Comparison of ENCODE assay signal across 15 mouse cellular contexts in the genomic region with DNA sequence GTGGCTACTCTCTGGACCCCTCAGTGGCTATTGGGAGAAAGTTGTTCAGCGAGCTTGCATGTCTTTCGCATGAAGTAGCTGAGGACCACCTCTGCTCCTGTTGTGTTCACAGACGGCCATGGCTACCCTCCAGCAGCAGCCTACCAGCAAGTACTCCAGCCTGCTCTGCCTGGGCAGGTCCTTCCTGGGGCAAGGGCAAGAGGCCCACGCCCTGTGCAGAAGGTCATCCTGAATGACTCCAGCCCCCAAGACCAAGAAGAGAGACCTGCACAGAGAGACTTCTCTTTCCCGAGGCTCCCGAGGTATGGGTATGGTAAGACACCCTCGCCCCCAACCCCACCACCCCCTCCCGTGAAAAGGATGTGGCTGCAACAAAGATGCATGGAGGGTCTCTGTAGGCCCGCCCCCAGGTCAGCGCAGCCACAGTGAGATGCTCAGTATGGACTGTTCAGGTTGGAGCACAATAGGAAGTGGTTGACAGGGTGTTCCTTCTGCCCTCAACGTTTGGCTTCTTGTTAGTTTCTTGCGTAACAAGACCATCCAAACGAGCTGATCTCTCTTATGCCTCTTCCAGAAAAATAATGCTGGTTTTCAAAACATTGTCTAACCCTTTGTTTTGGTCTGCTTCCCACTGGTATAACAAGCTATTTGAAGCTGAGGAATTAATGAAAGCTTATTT.
"Had no signal": no experiment of that assay in that cellular context is flagged by ENCODE, and none has a peak within 500 bp of the region (broad histone marks: within the 10 kb centered on the region; RNA-seq: fewer than 3 reads in every experiment).

No protein-coding gene starts in this region.

- H3K36me3 ChIP-seq: liver, embryonic 15.5 days; neural tube, embryonic 15.5 days had no signal

- H3K27ac ChIP-seq: kidney, postnatal 0 days; liver, embryonic 15.5 days; midbrain, embryonic 10.5 days; neural tube, embryonic 15.5 days; stomach, postnatal 0 days had no signal

- H3K27me3 ChIP-seq: liver, embryonic 15.5 days; neural tube, embryonic 15.5 days had no signal

- DNase-seq: kidney, postnatal 36 days; layer of hippocampus, adult 9-11 months; layer of hippocampus, postnatal 36 days; left cerebral cortex, postnatal 4 days; lung, adult 2 months; lung, postnatal 36 days; midbrain, embryonic 14.5 days; thymus, postnatal 14 days had no signal

- H3K9me3 ChIP-seq: liver, embryonic 15.5 days; midbrain, embryonic 10.5 days; neural tube, embryonic 15.5 days had no signal

- ATAC-seq: lung, postnatal 0 days had no signal

- H3K4me3 ChIP-seq: liver, embryonic 15.5 days; midbrain, embryonic 10.5 days; myocyte; neural tube, embryonic 15.5 days had no signal

- H3K4me1 ChIP-seq: liver, embryonic 15.5 days had no signal
